Mouse (Mus musculus) heart, embryonic 13.5 days (tissue): ENCODE data around the gene Ppa2. TPM values are rescaled to one million over a fixed set of nuclear protein-coding genes. Genes with fewer than 3 reads are reported as not detected.

Source experiments
- ATAC-seq: fragments of 200-750 bp; cut with Nextera tagmentation; 2 replicates; pipeline ENCODE4 v1.8.0; 2017; ENCODE audit warnings: moderate TSS enrichment; ENCODE audit not compliant: insufficient number of reproducible peaks, low FRiP score, low TSS enrichment; ENCODE audit errors: extremely low read depth
- H3K27ac ChIP-seq: fragments of 300-500 bp; sonication (generic); replicated peaks from 2 replicates; pipeline ENCODE4 v1.5.1; 2015; ENCODE audit warnings: moderate library complexity, mild to moderate bottlenecking, inconsistent platforms
- H3K27me3 ChIP-seq: fragments of 300-500 bp; sonication (generic); replicated peaks from 2 replicates; pipeline ENCODE4 v1.6.1; 2015; ENCODE audit warnings: mild to moderate bottlenecking, inconsistent platforms
- H3K36me3 ChIP-seq: fragments of 300-500 bp; sonication (generic); 2 replicates; pipeline ENCODE4 v1.6.1; 2015; ENCODE audit warnings: mild to moderate bottlenecking, inconsistent platforms
- H3K4me1 ChIP-seq: fragments of 300-500 bp; sonication (generic); 2 replicates; pipeline ENCODE4 v1.6.1; 2015; ENCODE audit warnings: inconsistent platforms
- H3K4me2 ChIP-seq: fragments of 300-500 bp; sonication (generic); 2 replicates; pipeline ENCODE4 v1.6.1; 2015; ENCODE audit warnings: inconsistent platforms, mild to moderate bottlenecking, moderate library complexity
- H3K4me3 ChIP-seq: fragments of 300-500 bp; sonication (generic); 2 replicates; pipeline ENCODE4 v1.5.1; 2015; ENCODE audit warnings: moderate library complexity, mild to moderate bottlenecking, inconsistent platforms
- H3K9ac ChIP-seq: fragments of 300-500 bp; sonication (generic); 2 replicates; pipeline ENCODE4 v1.6.1; 2015; ENCODE audit warnings: inconsistent platforms, mild to moderate bottlenecking, moderate library complexity
- H3K9me3 ChIP-seq: fragments of 300-500 bp; sonication (generic); 2 replicates; pipeline ENCODE4 v1.6.1; 2016; ENCODE audit warnings: inconsistent platforms
- WGBS: fragments of 180-500 bp; shearing (Covaris S2); methylation state at CpG from one replicate; pipeline ENCODE4 v1.1.7; 2015; ENCODE audit warnings: mixed read lengths; 5-methylcytosine and 5-hydroxymethylcytosine counted together
- polyA plus RNA-seq: library from polyadenylated mRNA; unstranded; fragments of >200 nt; fragmentation: Nextera tagmentation; extraction: Ambion mirVana; gene quantifications from 2 replicates; pipeline ENCODE4 v1.2.1, GENCODE M21; 2015

The Ppa2 gene
- polyA plus RNA-seq, 1 experiment from 2014 or later: 110 TPM

DNA sequence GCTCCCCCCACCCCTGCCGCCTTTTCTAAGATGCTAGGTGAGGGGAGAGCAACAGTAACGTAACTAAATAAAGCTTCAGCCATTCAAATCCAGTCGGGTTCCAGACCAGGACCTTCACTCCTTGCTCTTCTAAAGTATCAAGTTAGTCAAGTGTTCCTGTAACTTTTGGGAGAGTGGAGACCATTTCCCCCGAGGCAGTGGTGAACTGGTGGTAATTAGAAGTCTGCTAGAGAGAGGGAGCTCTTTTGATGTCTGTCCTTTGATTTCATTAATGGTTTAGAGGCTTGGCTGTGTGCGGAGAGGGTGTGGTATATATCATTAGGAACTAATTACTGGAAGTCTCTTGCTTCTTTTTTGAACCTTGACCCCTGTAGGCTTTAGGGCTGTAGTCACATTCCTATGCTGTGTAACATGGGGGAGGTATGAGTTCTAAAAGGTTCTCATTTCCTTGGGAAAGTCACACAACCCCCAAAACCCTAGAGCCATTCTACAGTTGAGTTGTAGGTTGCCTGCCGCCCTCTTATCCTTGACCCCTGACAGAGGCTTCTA is 47.6 kb downstream of the Ppa2 start:
- no peaks in the 10 kb centered on the region for H3K9me3 ChIP-seq
- 71% methylated on average over 6 of the region's 6 CpGs for WGBS
- peaks cover 14% of the 10 kb centered on the region for H3K36me3 ChIP-seq
- H3K4me2 ChIP-seq: no peak overlapping the region
- no peaks in the 10 kb centered on the region for H3K4me1 ChIP-seq
- no peak overlapping the region for H3K9ac ChIP-seq
- no peaks in the 10 kb centered on the region for H3K27me3 ChIP-seq
- no peak for ATAC-seq
- no peak overlapping the region for H3K27ac ChIP-seq
- no peak overlapping the region for H3K4me3 ChIP-seq

DNA sequence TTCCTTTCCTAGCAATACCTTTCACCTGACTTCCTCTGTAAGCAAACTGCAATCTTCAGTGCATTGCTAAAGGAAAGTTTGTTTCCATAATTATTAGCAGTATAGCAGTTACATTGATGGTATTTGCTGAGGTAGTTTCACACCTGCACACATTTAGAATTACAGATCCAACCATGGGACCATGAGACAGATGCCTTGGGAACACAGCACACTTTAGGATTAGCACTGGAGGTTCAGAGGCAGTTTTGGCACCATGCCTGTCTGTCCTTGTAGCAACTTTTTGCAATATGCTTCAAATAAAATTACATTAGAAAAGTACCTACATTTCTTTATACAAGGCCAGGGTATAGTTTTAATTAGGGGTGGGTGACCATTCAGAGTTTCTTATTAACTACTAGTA is 48.1 kb downstream of the Ppa2 start:
- H3K4me1 ChIP-seq: no peaks in the 10 kb centered on the region
- H3K4me2 ChIP-seq: no peak overlapping the region
- H3K27me3 ChIP-seq: no peaks in the 10 kb centered on the region
- H3K9me3 ChIP-seq: no peaks in the 10 kb centered on the region
- no peak overlapping the region for H3K9ac ChIP-seq
- no peak for ATAC-seq
- H3K27ac ChIP-seq: no peak overlapping the region
- H3K36me3 ChIP-seq: peaks cover 14% of the 10 kb centered on the region
- no peak overlapping the region for H3K4me3 ChIP-seq

DNA sequence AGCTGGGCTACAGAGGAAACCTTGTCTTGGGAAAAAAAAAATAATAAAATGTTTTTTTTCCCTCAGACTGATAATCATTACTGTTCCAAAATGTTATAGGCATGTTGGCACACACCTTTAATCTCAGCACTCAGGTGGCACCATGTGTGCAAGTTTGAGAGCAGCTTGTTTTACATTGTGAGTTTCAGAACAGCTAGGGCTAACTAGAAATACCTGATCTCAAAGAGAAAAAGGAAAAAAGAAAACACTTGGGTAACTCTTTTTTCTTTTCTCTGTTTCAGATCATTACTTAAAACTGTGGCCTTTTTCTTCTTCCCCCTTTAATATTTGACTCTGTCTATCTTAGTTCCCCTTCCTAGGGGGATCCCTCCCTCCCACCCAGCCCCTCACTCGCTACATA is 51.5 kb downstream of the Ppa2 start:
- H3K9ac ChIP-seq: no peak overlapping the region
- H3K36me3 ChIP-seq: peaks cover 23% of the 10 kb centered on the region
- H3K4me2 ChIP-seq: no peak overlapping the region
- WGBS: 80% methylated on average over 1 of the region's 1 CpGs
- no peak for ATAC-seq
- H3K4me3 ChIP-seq: no peak overlapping the region
- H3K4me1 ChIP-seq: no peaks in the 10 kb centered on the region
- H3K27me3 ChIP-seq: no peaks in the 10 kb centered on the region
- H3K27ac ChIP-seq: no peak overlapping the region
- H3K9me3 ChIP-seq: no peaks in the 10 kb centered on the region

DNA sequence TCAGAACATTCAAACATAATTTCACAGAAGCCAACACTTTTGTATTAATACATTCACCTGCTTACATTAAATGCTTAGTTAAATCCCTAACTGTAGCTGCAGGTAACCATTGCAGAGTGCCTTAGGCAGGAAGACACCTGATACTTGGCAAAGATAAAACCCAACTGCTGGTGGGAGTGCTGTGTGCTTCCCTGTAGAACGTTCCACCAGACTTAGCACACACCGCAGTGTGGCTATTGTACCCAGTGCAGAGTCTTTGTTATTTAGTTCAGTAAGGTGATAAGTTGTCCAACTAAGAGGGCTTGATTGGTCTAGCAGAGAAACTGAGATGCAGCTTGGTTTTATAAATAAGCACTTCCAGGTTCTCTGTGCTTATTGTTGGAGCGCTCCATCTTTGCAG is 54.2 kb downstream of the Ppa2 start:
- 0 out of 2 replicates have a peak, but pooled peaks cover 3% of the 10 kb centered on the region for H3K4me1 ChIP-seq
- H3K4me2 ChIP-seq: no peak overlapping the region
- 76% methylated on average over 3 of the region's 3 CpGs for WGBS
- no peak overlapping the region for H3K27ac ChIP-seq
- no peak overlapping the region for H3K9ac ChIP-seq
- no peaks in the 10 kb centered on the region for H3K9me3 ChIP-seq
- peaks cover 28% of the 10 kb centered on the region for H3K36me3 ChIP-seq
- no peak overlapping the region for H3K4me3 ChIP-seq
- no peaks in the 10 kb centered on the region for H3K27me3 ChIP-seq
- ATAC-seq: no peak

DNA sequence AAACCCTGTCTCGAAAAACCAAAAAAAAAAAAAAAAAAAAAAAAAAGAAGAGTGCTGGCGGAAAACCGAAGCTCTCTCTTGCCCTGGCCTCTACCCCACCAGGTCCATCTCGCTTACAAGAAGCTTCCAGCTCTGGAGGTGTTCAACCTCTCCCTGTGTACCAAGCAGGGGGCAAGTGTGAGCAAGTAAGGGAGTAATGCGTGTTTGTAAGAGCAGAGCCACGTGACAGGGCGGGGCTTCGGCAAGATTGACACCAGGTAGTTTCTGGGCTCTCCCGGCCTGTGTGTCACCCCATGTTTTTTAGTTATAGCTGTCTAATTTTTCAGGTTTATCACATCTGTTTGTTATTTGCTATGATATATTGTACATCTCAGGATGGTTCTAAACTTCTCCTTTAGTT is 56.2 kb downstream of the Ppa2 start:
- Histone ChIP-seq H3K9me3 (no peaks in the 10 kb centered on the region), H3K4me3 (no peak overlapping the region), H3K4me1 (0 out of 2 replicates have a peak, but pooled peaks cover 3% of the 10 kb centered on the region), H3K4me2 (no peak overlapping the region), H3K27ac (no peak overlapping the region), H3K36me3 (peaks cover 25% of the 10 kb centered on the region), H3K27me3 (no peaks in the 10 kb centered on the region), H3K9ac (no peak overlapping the region)
- 82% methylated on average over 9 of the region's 9 CpGs for WGBS
- ATAC-seq: no peak

DNA sequence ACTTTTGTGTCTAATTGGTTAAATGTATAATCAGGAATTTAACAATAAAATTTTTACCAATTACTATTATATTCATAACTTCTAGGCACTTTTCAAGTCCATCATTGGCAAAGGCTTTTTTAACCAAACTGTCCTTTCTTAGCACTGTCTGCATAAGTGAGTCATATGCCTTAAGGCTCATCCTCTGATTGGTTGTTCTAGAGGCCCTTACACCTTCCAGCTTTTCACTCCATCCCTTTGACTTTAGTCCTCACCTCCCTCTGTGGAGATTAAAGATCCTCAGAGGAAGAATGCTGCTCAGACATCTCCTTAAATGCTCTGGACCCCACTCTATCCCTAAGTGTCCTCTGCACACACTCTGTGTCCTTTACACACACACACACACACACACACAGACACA is 68.3 kb downstream of the Ppa2 start:
- Histone ChIP-seq H3K27me3 (no peaks in the 10 kb centered on the region), H3K27ac (no peak overlapping the region), H3K4me1 (no peaks in the 10 kb centered on the region), H3K9ac (no peak overlapping the region), H3K4me2 (no peak overlapping the region), H3K36me3 (peaks cover 61% of the 10 kb centered on the region), H3K4me3 (no peak overlapping the region), H3K9me3 (peaks cover 19% of the 10 kb centered on the region)
- no peak for ATAC-seq

DNA sequence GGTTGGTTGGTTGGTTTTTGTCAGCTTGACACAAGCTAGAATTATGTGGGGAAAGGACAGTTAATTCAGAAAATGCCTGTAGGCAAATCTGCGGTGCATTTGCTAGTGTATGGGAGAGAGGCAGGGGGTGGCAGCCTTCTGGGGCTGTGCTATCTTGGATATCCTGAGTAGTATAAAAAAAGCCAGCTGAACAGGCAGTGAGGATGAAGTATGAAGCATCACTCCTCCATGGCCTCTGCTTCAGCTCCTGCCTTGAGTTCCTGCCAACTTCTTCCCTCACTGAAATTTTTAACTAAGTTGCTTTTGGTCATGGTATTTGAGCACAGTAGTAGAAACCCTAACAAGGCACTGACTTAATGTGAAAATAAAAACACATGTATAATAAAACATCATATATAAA is 70.1 kb downstream of the Ppa2 start:
- H3K4me2 ChIP-seq: no peak overlapping the region
- no peak for ATAC-seq
- peaks cover 18% of the 10 kb centered on the region for H3K9me3 ChIP-seq
- no peak overlapping the region for H3K9ac ChIP-seq
- H3K27ac ChIP-seq: no peak overlapping the region
- WGBS: 96% methylated on average over 1 of the region's 1 CpGs
- H3K36me3 ChIP-seq: peaks cover 47% of the 10 kb centered on the region
- no peak overlapping the region for H3K4me3 ChIP-seq
- peaks cover 8% of the 10 kb centered on the region for H3K4me1 ChIP-seq
- no peaks in the 10 kb centered on the region for H3K27me3 ChIP-seq

DNA sequence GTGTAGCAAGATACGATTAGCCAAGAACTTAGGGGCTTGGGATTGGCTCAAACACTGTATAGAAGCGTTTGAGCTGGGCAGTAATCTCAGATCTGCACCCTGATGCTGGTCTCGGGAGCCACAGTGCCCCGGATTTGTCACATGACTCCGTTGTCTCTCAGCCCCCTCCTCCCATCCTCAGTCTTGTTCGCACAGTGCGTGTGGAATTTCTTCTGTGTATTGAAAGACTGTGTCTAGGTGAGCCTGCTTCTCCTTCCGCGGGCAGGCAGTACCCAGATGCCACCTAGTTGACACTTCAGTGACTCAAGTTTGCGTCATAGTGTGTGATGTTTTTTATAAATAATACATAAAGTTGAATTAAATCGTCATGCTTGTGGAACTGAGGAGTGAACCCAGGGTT is 71.6 kb downstream of the Ppa2 start:
- no peak overlapping the region for H3K4me3 ChIP-seq
- 80% methylated on average over 11 of the region's 11 CpGs for WGBS
- no peaks in the 10 kb centered on the region for H3K27me3 ChIP-seq
- H3K36me3 ChIP-seq: peaks cover 34% of the 10 kb centered on the region
- no peak overlapping the region for H3K9ac ChIP-seq
- H3K9me3 ChIP-seq: peaks cover 18% of the 10 kb centered on the region
- no peak overlapping the region for H3K4me2 ChIP-seq
- H3K4me1 ChIP-seq: peaks cover 8% of the 10 kb centered on the region
- ATAC-seq: no peak
- no peak overlapping the region for H3K27ac ChIP-seq

DNA sequence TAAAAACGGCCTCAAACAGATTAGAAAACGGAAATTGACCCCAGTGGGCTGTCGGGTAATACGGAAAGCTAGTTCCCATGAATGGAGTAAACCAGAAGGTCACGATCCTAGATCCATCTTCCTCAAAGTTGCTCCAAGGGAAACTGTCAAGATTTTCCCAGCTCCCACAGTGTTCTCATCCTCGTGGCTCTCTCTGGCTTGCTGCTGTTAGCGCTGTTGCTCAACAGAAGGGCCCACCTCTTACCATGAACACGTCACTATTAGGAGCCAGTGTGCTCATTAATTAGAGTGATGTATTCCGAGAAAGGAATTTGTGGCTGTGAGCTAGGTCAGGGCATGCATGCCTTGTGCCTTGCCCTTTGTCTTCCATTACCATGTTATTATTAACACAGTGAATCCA is 72.2 kb downstream of the Ppa2 start:
- 73% methylated on average over 9 of the region's 9 CpGs for WGBS
- Histone ChIP-seq H3K36me3 (peaks cover 28% of the 10 kb centered on the region), H3K4me2 (no peak overlapping the region), H3K27me3 (no peaks in the 10 kb centered on the region), H3K4me1 (peaks cover 8% of the 10 kb centered on the region), H3K9me3 (peaks cover 17% of the 10 kb centered on the region), H3K9ac (no peak overlapping the region), H3K4me3 (no peak overlapping the region), H3K27ac (no peak overlapping the region)
- ATAC-seq: no peak

DNA sequence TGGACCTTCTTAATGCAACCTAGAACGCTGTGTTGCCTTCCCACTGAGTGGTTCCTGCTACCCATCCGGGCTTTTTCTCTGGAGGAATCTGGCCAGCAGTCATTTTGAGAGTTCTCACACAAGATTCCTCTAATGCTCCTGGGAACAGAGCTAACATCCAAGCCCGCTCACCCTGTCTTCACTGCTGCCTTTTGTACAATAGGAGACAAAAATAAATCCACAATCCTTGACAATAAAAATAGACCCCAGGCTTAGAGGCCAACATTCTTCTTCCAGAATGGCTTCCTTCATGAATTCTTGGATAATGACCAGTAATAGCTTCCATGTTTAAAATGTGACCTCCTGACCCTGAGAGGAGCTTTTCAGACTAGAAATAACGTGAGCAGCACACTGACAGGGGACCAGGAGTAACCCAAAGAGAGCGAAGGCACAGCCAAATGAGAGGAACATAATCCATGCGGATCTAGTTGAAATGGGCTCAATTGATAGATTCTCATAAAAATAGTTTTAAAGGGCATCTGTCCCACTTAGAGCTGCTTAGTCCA is 74.3 kb downstream of the Ppa2 start:
- peaks cover 8% of the 10 kb centered on the region for H3K4me1 ChIP-seq
- no peak overlapping the region for H3K27ac ChIP-seq
- H3K36me3 ChIP-seq: peaks cover 9% of the 10 kb centered on the region
- no peak overlapping the region for H3K4me2 ChIP-seq
- no peaks in the 10 kb centered on the region for H3K27me3 ChIP-seq
- no peak for ATAC-seq
- H3K4me3 ChIP-seq: no peak overlapping the region
- H3K9ac ChIP-seq: no peak overlapping the region
- 54% methylated on average over 6 of the region's 6 CpGs for WGBS
- no peaks in the 10 kb centered on the region for H3K9me3 ChIP-seq

DNA sequence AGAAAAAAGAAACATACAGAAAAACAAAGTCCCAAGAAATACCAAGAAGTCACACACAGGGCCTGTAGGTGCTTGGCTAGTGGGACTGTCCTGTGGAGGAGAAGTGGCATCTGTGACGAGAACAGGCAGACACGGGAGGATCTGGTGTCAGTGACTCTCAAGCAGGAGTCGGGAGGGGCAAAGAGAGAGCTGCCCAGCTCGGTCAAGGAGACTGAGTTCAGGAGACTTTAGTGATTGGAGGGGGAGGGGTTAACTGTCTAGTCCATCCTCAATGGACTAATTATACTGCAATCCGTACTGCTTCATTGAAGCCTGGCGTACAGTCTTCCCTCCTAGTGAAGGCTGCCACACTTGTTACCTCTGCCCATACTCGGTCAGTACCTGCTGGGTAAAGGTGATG is 77.4 kb downstream of the Ppa2 start:
- Histone ChIP-seq H3K4me2 (no peak overlapping the region), H3K9ac (no peak overlapping the region), H3K4me3 (no peak overlapping the region), H3K36me3 (no peaks in the 10 kb centered on the region), H3K27ac (no peak overlapping the region), H3K27me3 (no peaks in the 10 kb centered on the region), H3K4me1 (peaks cover 8% of the 10 kb centered on the region), H3K9me3 (no peaks in the 10 kb centered on the region)
- ATAC-seq: no peak; the same call in 1 of the 2 replicates
- 59% methylated on average over 7 of the region's 7 CpGs for WGBS

DNA sequence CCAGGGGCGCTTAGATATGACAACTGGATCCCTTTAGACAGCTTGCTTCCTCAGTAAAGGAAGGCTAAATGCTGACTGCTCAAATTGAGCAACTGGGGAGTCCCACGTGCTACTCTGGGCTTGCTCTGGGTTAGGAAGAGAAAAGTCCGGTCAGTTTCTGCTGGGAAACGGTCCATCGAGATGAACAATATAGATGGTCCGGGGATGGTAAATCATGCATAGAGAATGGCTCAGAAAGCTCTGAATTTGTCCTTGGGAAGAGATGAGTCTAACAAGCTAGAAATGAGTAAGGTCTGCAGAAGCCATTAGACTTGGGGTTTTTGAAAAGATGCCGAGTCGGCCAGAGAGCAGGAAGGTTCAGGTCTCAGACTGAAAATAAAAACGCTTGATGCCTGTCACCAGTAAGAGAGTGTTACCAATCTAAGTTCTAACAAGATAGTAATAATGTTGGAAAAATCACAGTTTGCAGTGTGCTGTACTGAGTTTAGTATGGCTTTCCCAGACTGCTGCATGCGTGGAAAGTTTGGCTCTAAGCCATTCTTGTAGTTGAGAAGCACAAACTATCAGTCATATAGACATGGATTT is 80.0 kb downstream of the Ppa2 start:
- 84% methylated on average over 10 of the region's 10 CpGs for WGBS
- H3K4me3 ChIP-seq: no peak overlapping the region
- no peak overlapping the region for H3K4me2 ChIP-seq
- no peaks in the 10 kb centered on the region for H3K27me3 ChIP-seq
- no peaks in the 10 kb centered on the region for H3K9me3 ChIP-seq
- ATAC-seq: no peak
- H3K27ac ChIP-seq: no peak overlapping the region
- no peaks in the 10 kb centered on the region for H3K4me1 ChIP-seq
- H3K9ac ChIP-seq: no peak overlapping the region
- H3K36me3 ChIP-seq: no peaks in the 10 kb centered on the region
